Mouse (Mus musculus): Measurements from ENCODE around the gene Gja10.
A peak's percentile ranks its signal among the peaks of the same experiment; 100 is the strongest.

Gja10 gene

DNA sequence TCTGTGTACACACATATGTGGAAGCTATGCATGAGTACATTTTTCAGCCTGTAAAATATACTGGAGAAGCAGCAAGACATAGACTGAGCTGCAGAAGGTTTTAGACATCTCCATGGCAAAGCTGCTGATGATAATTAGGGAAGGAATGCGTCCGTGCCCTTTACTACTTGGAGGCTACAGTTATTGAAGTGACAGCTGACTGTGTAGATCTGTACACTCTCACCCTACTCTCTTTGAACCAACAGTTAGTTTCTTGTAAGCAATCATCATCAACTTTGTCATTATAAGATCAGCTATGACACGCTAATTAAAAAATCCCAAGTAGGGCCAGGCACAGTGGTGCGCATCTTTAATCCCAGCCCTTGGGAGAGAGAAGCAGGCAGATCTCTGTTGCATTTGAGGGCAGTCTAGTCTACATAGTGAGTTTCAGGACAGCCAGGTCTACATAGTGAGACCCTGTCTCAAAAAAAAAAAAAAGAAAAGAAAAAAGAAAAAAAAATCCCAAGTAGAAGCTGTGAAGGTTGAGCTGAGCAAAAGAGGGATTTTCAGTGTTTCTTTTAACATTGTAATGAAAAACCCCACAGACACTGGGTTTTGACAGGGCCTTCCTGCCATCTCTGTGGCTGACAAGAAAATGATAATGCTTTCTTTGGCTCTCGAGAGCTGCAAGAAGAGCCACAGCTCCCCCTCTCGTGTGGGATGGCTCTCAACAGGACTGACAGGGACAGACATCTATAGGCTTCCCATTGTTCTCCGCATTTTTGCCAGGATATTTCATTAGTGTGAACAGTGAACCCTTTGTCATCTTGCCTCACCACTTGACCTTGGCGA, 41.6 kb downstream of the Gja10 start:
- peak; percentile 33 for DNase-seq

DNA sequence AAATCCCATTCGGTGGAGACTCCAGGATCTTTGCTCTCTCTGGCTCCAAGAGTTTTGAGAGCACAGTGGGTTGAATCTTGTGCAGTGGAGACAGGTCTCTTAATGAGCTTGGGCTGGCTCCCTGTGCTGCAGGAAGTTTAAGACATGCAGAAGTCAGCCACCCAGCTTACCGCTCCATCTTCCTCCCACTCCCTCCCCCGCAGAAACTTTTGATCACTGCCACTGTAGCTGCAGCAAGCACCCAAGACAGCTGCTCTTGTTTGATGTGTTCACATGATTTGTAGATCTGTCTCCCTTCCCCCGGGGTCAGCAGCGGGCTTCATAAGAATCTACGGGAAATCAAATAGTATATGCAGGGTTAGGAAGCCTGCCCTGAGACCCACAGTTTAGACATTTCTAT, 42.3 kb downstream of the Gja10 start:
- peak; percentile 88 for DNase-seq

DNA sequence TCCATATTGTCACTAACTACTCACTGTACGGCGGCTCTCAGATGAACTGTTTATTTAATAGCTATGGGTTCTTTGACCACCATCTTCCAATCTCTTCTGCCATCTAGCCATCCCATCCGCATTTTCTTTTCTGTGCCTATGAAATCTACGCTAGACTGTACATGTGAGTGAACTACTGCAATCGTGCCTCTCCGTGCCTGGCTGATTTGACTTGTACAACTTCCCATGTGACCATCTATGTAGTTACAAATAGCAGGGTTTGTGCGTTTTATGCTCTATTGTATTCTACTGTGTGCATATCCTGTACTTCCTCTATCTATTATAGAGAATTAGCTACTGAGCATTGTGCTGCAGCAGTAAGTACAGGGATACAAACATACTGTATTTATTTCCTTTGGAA, 47.1 kb downstream of the Gja10 start:
- DNase-seq: peak; percentile 78

DNA sequence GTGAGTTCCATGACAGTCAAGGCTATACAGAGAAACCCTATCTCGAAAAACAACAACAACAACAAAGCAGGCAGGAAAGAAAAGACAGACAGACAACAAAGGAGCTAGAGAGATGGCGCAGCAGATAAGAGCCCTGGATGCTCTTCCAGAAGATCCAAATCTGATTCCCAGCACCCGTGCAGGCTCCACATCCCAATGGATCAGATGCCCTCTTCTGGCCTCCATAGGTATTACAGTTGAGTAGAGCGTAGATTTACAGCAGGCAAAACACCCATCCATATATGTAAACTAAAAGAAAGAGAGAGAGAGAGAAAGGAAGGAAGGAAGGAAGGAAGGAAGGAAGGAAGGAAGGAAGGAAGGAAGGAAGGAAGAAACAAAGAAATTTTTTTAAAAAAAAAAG, 51.2 kb downstream of the Gja10 start:
- DNase-seq: peak; percentile 89

DNA sequence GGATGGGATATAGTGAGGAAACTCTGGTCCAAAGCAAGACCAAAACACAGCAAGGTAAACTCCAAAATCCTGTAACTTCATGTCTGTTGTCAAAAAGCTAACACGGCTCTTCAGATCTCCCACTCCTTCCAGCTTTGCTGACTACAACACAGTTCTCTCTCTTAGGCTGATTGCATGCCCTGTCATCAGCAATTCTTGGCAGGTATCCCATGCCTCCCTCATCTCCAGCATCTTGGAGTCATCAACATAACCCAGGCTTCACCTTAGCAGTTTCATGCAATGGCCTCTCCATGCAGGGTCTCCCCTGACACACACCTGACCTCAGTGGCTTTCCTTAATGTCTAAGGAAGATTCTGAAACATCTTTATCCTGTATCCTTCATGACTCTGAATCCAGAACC, 53.4 kb downstream of the Gja10 start:
- peak; percentile 61 for DNase-seq
